Mouse (Mus musculus): ENCODE measurements at regions not wholly inside any gene's neighbourhood (a gene's known extent, or its start where the extent isn't known, plus 50 kb on each side); places are given as distances from the start of the nearest gene placed in this dataset.

GRCm38 (mm10) chr1:88957061-88957460 is 113.2 kb upstream of the Sh3bp4 start:
- DNase-seq (ENCODE audit: low spot score in 2 of 2) = no peak

- no peak for DNase-seq (ENCODE audit: low spot score in 2 of 2)
Measured at GRCm38 (mm10) chr1:88959715-88960114, 110.5 kb upstream of the Sh3bp4 start.

- no peak for DNase-seq (ENCODE audit: low spot score in 2 of 2)
Measured at GRCm38 (mm10) chr1:88960142-88960541, 110.1 kb upstream of the Sh3bp4 start.

- no peak for DNase-seq (ENCODE audit: low spot score in 2 of 2)
Measured at GRCm38 (mm10) chr1:88964045-88964747, 106.0 kb upstream of the Sh3bp4 start.

- DNase-seq (ENCODE audit: low spot score in 2 of 2) = no peak
Measured at GRCm38 (mm10) chr1:88966416-88966815, 103.8 kb upstream of the Sh3bp4 start.

- DNase-seq (ENCODE audit: low spot score in 2 of 2) = no peak
Measured at GRCm38 (mm10) chr1:88968142-88968541, 102.1 kb upstream of the Sh3bp4 start.

GRCm38 (mm10) chr1:88969016-88969415 is 101.2 kb upstream of the Sh3bp4 start:
- DNase-seq (ENCODE audit: low spot score in 2 of 2) = no peak

GRCm38 (mm10) chr1:88969630-88970029 is 100.6 kb upstream of the Sh3bp4 start:
- no peak for DNase-seq (ENCODE audit: low spot score in 2 of 2)

GRCm38 (mm10) chr1:88976101-88976500 is 94.1 kb upstream of the Sh3bp4 start:
- no peak for DNase-seq (ENCODE audit: low spot score in 2 of 2)

GRCm38 (mm10) chr1:88988011-88988695 is 82.1 kb upstream of the Sh3bp4 start:
- DNase-seq (ENCODE audit: low spot score in 2 of 2) = no peak

- no peak for DNase-seq (ENCODE audit: low spot score in 2 of 2)
Measured at GRCm38 (mm10) chr1:88994588-88995331, 75.5 kb upstream of the Sh3bp4 start.

- DNase-seq (ENCODE audit: low spot score in 2 of 2) = no peak
Measured at GRCm38 (mm10) chr1:88995945-88996344, 74.3 kb upstream of the Sh3bp4 start.

- no peak for DNase-seq (ENCODE audit: low spot score in 2 of 2)
Measured at GRCm38 (mm10) chr1:88996657-88997056, 73.6 kb upstream of the Sh3bp4 start.

GRCm38 (mm10) chr1:88997847-88998246 is 72.4 kb upstream of the Sh3bp4 start:
- no peak for DNase-seq (ENCODE audit: low spot score in 2 of 2)

- DNase-seq (ENCODE audit: low spot score in 2 of 2) = no peak
Measured at GRCm38 (mm10) chr1:89002326-89002725, 67.9 kb upstream of the Sh3bp4 start.

GRCm38 (mm10) chr1:89003752-89004151 is 66.5 kb upstream of the Sh3bp4 start:
- DNase-seq (ENCODE audit: low spot score in 2 of 2) = no peak

GRCm38 (mm10) chr1:89007476-89007875 is 62.7 kb upstream of the Sh3bp4 start:
- DNase-seq (ENCODE audit: low spot score in 2 of 2) = no peak

GRCm38 (mm10) chr1:89010170-89010569 is 60.0 kb upstream of the Sh3bp4 start:
- DNase-seq (ENCODE audit: low spot score in 2 of 2) = no peak

- no peak for DNase-seq (ENCODE audit: low spot score in 2 of 2)
Measured at GRCm38 (mm10) chr1:89011454-89011853, 58.8 kb upstream of the Sh3bp4 start.

- DNase-seq (ENCODE audit: low spot score in 2 of 2) = no peak
Measured at GRCm38 (mm10) chr1:89015385-89015784, 54.8 kb upstream of the Sh3bp4 start.

- DNase-seq (ENCODE audit: low spot score in 2 of 2) = no peak
Measured at GRCm38 (mm10) chr1:89015845-89016244, 54.4 kb upstream of the Sh3bp4 start.

GRCm38 (mm10) chr1:89019778-89020373 is 50.3 kb upstream of the Sh3bp4 start:
- DNase-seq (ENCODE audit: low spot score in 2 of 2) = no peak

Measured in gastrocnemius, postnatal 4 days (tissue).